Mouse (Mus musculus): ENCODE measurements around the gene Tas2r123. TPM values are rescaled to one million over a fixed set of nuclear protein-coding genes. Genes with fewer than 3 reads are reported as not detected.

The Tas2r123 gene
- not detected for polyA plus RNA-seq (2021)

GRCm38 (mm10) chr6:132846842-132847241 is at the start of gene Tas2r123:
Gene Tas2r123 (plus strand): TSS chr6:132847142.
- DNase-seq (ENCODE audit: low read depth, low spot score) (no peak), ATAC-seq (no peak)
- POLR2A ChIA-PET: no interaction called here
- TF ChIP-seq CTCF (IDR thresholded peaks at IDR 0.05): no peak
- in situ Hi-C loops (cut with MboI; ENCODE audit: low pct_unique_long_range_greater_than_20kb): no loop called here
- CTCF ChIA-PET: no interaction called here
- no peaks in the 10 kb centered on the region for H3K27me3 ChIP-seq

- CTCF ChIA-PET: no interaction called here
- ATAC-seq (no peak), DNase-seq (ENCODE audit: low read depth, low spot score) (no peak)
- no peaks in the 10 kb centered on the region for H3K27me3 ChIP-seq
- in situ Hi-C loops (cut with MboI; ENCODE audit: low pct_unique_long_range_greater_than_20kb): no loop called here
- POLR2A ChIA-PET: no interaction called here
- TF ChIP-seq CTCF (IDR thresholded peaks at IDR 0.05): no peak
These were observed 44.4 kb upstream of the Tas2r123 start, which contains the start of gene Tas2r117 for GRCm38 (mm10) chr6:132802518-132802917. Gene Tas2r117 (plus strand): TSS chr6:132802818.

DNA sequence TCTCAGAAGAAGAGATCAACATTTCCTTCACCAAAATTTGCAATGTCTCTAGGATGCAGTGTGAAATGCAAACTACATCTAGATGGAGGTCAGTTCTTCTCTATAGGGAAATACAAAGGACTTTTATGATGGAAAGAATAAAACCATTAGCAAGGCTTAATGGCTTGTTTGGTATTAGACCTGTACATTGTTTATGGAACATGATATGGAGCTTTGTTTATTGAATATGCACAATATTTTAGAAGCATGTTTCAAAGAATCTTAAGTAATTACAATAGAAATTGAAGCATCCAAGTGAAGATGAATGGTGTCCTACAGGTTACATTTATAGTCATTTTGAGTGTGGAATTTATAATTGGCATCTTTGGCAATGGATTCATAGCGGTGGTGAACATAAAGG is 8.2 kb downstream of the Tas2r123 start, which contains the start of gene Tas2r116:
Gene Tas2r116, plus strand, starts transcription at position 301 of the 400 bp plus-strand sequence.
- TF ChIP-seq CTCF (IDR thresholded peaks at IDR 0.05): no peak
- ATAC-seq (no peak), DNase-seq (ENCODE audit: low read depth, low spot score) (no peak)
- CTCF ChIA-PET: no interaction called here
- POLR2A ChIA-PET: no interaction called here
- no peaks in the 10 kb centered on the region for H3K27me3 ChIP-seq
- in situ Hi-C loops (cut with MboI; ENCODE audit: low pct_unique_long_range_greater_than_20kb): no loop called here

DNA sequence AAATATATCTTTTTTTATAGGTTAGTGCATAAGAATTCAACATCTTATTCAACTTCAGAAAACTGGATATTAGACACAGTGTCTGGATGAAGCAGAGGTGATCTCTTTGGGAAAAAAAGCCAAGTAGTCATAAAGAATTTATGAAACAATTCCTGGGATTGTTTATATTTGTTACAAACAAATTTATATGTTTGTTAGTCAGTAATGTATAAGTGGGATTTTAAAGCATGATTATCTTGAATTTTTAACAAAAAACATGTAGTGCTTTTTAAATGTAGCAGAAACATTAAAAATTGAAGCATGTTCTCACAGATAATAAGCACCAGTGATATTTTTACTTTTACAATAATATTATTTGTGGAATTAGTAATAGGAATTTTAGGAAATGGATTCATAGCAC is 20.8 kb downstream of the Tas2r123 start, which contains the start of gene Tas2r110:
Gene Tas2r110, plus strand, starts transcription at position 301 of the 400 bp plus-strand sequence.
- ATAC-seq: no peak
- TF ChIP-seq CTCF (IDR thresholded peaks at IDR 0.05): no peak
- no peak for DNase-seq (ENCODE audit: low read depth, low spot score)
- CTCF ChIA-PET: no interaction called here
- no peaks in the 10 kb centered on the region for H3K27me3 ChIP-seq
- in situ Hi-C loops (cut with MboI; ENCODE audit: low pct_unique_long_range_greater_than_20kb): no loop called here
- POLR2A ChIA-PET: no interaction called here

DNA sequence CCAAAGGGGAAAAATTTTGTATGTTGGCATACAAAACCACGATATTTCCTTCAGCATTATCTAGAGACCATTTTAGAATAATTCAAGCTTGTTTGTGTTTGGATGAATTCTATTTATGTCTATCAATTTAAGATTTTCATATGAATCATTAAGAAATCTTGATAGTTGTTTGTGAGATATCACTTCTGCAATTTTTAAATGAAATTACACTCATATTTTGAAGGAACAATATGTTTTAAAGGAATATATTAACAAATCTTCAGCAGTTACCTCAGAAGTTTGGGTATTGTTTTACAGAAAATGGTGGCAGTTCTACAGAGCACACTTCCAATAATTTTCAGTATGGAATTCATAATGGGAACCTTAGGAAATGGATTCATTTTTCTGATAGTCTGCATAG is 45.8 kb downstream of the Tas2r123 start, which contains the start of gene Tas2r113:
Gene Tas2r113, plus strand, starts transcription at position 301 of the 400 bp plus-strand sequence.
- no peaks in the 10 kb centered on the region for H3K27me3 ChIP-seq
- in situ Hi-C loops (cut with MboI; ENCODE audit: low pct_unique_long_range_greater_than_20kb): no loop called here
- POLR2A ChIA-PET: no interaction called here
- CTCF ChIA-PET: no interaction called here
- ATAC-seq (no peak), DNase-seq (ENCODE audit: low read depth, low spot score) (no peak)
- TF ChIP-seq CTCF (IDR thresholded peaks at IDR 0.05): no peak

Other genes with a start within 250 kb of the Tas2r123 start
- not detected for gene A630073D07Rik, start 195.6 kb upstream of the Tas2r123 start, polyA plus RNA-seq (2021)
- not detected for gene Tas2r120, start 190.2 kb upstream of the Tas2r123 start, polyA plus RNA-seq (2021)
- not detected for gene Tas2r121, start 146.1 kb upstream of the Tas2r123 start, polyA plus RNA-seq (2021)
- gene Tas2r122, start 135.2 kb upstream of the Tas2r123 start, polyA plus RNA-seq (2021): not detected
- not detected for gene Tas2r115, start 109.1 kb upstream of the Tas2r123 start, polyA plus RNA-seq (2021)
- gene Tas2r124, start 92.4 kb upstream of the Tas2r123 start, polyA plus RNA-seq (2021): not detected
- gene Tas2r102, start 85.0 kb upstream of the Tas2r123 start, polyA plus RNA-seq (2021): not detected
- gene Tas2r136, start 69.0 kb upstream of the Tas2r123 start, polyA plus RNA-seq (2021): not detected
- gene Tas2r117, start 44.3 kb upstream of the Tas2r123 start, polyA plus RNA-seq (2021): not detected
- gene Tas2r116, start 8.3 kb downstream of the Tas2r123 start, polyA plus RNA-seq (2021): not detected
- not detected for gene Tas2r110, start 20.9 kb downstream of the Tas2r123 start, polyA plus RNA-seq (2021)
- gene Tas2r113, start 45.9 kb downstream of the Tas2r123 start, polyA plus RNA-seq (2021): not detected
- not detected for gene Tas2r125, start 62.5 kb downstream of the Tas2r123 start, polyA plus RNA-seq (2021)
- not detected for gene Tas2r129, start 104.0 kb downstream of the Tas2r123 start, polyA plus RNA-seq (2021)
- not detected for gene Tas2r131, start 110.8 kb downstream of the Tas2r123 start, polyA plus RNA-seq (2021)
- gene Tas2r109, start 133.8 kb downstream of the Tas2r123 start, polyA plus RNA-seq (2021): not detected
- gene Tas2r103, start 190.0 kb downstream of the Tas2r123 start, polyA plus RNA-seq (2021): not detected
- gene Tas2r140, start 208.7 kb downstream of the Tas2r123 start, polyA plus RNA-seq (2021): not detected

Measured in Patski (cell line).